Mouse (Mus musculus) lung, adult 2 months (tissue): ENCODE results near the gene Ranbp17.

Experiments used
- CTCF ChIP-seq: fragments of 200-500 bp; IDR thresholded peaks from 2 replicates; pipeline ENCODE4 v1.5.1; 2011; ENCODE audit warnings: mild to moderate bottlenecking, low read length, control low read depth; ENCODE audit not compliant: insufficient read depth
- POLR2A ChIP-seq: fragments of 200-500 bp; IDR thresholded peaks from 2 replicates; pipeline ENCODE4 v1.6.1; 2011; ENCODE audit warnings: low read depth, mild to moderate bottlenecking, control low read depth, low read length, borderline replicate concordance; ENCODE audit errors: extremely low read depth

DNA sequence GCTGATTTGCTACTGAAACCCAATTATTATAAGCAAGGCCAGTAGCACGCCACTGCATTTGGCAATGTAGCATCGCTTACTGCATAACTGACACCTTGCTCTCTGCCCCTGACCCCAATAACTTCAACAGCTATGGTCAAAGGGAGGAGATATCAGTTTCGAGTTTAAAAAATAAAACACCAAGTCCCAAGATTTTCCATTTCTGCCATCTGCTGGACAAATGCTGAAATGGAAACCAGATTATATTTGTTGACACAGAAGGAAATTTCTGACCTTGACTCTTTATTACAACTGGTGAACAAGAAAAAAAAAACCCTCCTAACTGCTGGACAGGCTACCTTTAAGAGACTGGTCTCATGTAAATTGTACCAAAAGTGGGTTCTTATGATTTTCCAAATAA is 218.1 kb downstream of the Ranbp17 start:
- TF ChIP-seq POLR2A (no peak), CTCF (0 out of 2 replicates have a peak, but pooled peaks have one; percentile 0)
